In the genomic region with DNA sequence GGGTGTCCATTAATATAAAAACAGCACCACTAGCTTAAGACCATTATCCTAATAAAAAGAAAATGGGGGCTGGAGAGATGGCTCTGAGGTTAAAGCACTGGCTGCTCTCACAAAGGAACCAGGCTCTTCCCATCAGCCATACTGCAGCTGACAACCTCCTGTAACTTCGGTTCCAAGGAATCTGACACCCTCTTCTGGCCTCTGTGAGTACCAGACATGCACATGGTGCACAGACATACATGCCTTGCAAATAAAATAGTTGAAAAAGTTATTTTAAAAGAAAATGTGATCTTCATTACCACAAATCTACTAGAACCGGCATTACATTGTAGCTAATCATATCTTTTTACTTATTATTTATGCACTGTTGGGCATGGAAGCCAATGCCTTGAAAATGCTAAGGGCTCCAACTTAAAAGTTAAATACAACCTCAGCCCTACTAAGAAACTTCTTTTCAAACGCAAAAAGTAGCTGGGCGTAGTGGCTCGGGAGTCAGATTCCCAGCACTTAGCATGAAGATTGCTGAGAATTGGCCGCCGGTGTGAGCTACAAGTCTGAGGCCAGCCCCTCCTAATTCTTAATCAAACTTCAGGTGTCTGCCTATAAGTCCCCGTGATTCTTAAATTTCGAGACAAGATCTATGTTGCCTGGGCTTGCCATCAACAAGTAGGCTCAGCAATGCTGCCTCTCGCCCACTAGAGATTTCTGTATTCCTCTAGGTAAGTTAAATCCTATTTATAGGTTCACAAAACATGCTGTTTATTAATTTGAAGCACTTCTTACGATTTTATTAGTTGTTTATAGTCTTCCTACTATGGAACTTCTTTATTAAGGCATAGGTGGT, we compare ENCODE assay signal across 7 mouse cellular contexts. TPM values are rescaled to one million over a fixed set of nuclear protein-coding genes. Genes with fewer than 3 reads are reported as not detected.
A peak's percentile ranks its signal among the peaks of the same experiment; 100 is the strongest.
DNase-seq lines count a peak whose midpoint lies in the region; ATAC-seq and TF ChIP-seq lines count a peak whose summit lies in the region.

No protein-coding gene starts in this region.

- no peak for TF ChIP-seq EP300 in lung, postnatal 0 days (IDR thresholded peaks at IDR 0.05)

- H3K27me3 ChIP-seq in lung, postnatal 0 days (replicated peaks; ENCODE audit: insufficient read depth, low read length), result no peaks in the 10 kb centered on the region
- H3K27me3 ChIP-seq in hindbrain, embryonic 12.5 days, result no peaks in the 10 kb centered on the region
- H3K27me3 ChIP-seq in midbrain, embryonic 10.5 days (ENCODE audit: low read depth, poor library complexity, severe bottlenecking), result no peaks in the 10 kb centered on the region

- WGBS in lung, postnatal 0 days, result 17% methylated on average over 11 of the region's 11 CpGs
- 25% methylated on average over 11 of the region's 11 CpGs for WGBS in hindbrain, embryonic 12.5 days
- 31% methylated on average over 11 of the region's 11 CpGs for WGBS in midbrain, embryonic 10.5 days

- peak; percentile 55 for DNase-seq in lung, postnatal 0 days (ENCODE audit: low spot score)
- DNase-seq in lung, postnatal 10 days, result no peak
- DNase-seq in midbrain, embryonic 10.5 days (ENCODE audit: low spot score), result no peak
- no peak for DNase-seq in gastrocnemius, postnatal 36 days
- no peak for DNase-seq in adrenal gland, adult 8-10 months

- TF ChIP-seq POLR2A in cortical plate, adult 2 months (IDR thresholded peaks at IDR 0.05; ENCODE audit: extremely low read depth, insufficient read depth, low read length), result no peak

- no peak for ATAC-seq in lung, postnatal 0 days
- no peak for ATAC-seq in hindbrain, embryonic 12.5 days (ENCODE audit: low FRiP score)

- H3K4me1 ChIP-seq in lung, postnatal 0 days (ENCODE audit: insufficient read depth, low read depth, low read length), result no peaks in the 10 kb centered on the region
- no peaks in the 10 kb centered on the region for H3K4me1 ChIP-seq in cortical plate, adult 2 months (ENCODE audit: control insufficient read depth, insufficient read depth, low read length)
- peaks cover 8% of the 10 kb centered on the region for H3K4me1 ChIP-seq in hindbrain, embryonic 12.5 days
- H3K4me1 ChIP-seq in midbrain, embryonic 10.5 days, result peaks cover 22% of the 10 kb centered on the region

- peak; percentile 63 for TF ChIP-seq CTCF in lung, postnatal 0 days (IDR thresholded peaks at IDR 0.05)
- peak; percentile 53 for TF ChIP-seq CTCF in cortical plate, adult 2 months (IDR thresholded peaks at IDR 0.05; ENCODE audit: extremely low read depth, insufficient read depth, low read length)

- intact Hi-C loops in gastrocnemius, postnatal 36 days (cut with DNase I), result loop anchor here (5.0 kb wide), 1 partner anchor 72 kb away; a partner anchor contains a TSS

- H3K36me3 ChIP-seq in lung, postnatal 0 days (ENCODE audit: insufficient read depth, low read length), result no peaks in the 10 kb centered on the region
- H3K36me3 ChIP-seq in hindbrain, embryonic 12.5 days, result no peaks in the 10 kb centered on the region
- H3K36me3 ChIP-seq in midbrain, embryonic 10.5 days, result no peaks in the 10 kb centered on the region

- H3K9me3 ChIP-seq in lung, postnatal 0 days (ENCODE audit: low read length), result no peaks in the 10 kb centered on the region
- no peaks in the 10 kb centered on the region for H3K9me3 ChIP-seq in hindbrain, embryonic 12.5 days (replicated peaks)
- no peaks in the 10 kb centered on the region for H3K9me3 ChIP-seq in midbrain, embryonic 10.5 days (replicated peaks)

- H3K27ac ChIP-seq in lung, postnatal 0 days (ENCODE audit: low read length), result no peak overlapping the region
- peak overlapping the region; percentile 83; the same call in 1 of the 2 replicates for H3K27ac ChIP-seq in cortical plate, adult 2 months (ENCODE audit: insufficient read depth, low read length)
- H3K27ac ChIP-seq in hindbrain, embryonic 12.5 days, result peak overlapping the region; percentile 55
- H3K27ac ChIP-seq in midbrain, embryonic 10.5 days (replicated peaks), result peak overlapping the region; percentile 94

- H3K4me2 ChIP-seq in lung, postnatal 0 days (replicated peaks; ENCODE audit: low read depth, low read length), result peak overlapping the region; percentile 70
- peak overlapping the region; percentile 59 for H3K4me2 ChIP-seq in hindbrain, embryonic 12.5 days (replicated peaks)

- H3K4me3 ChIP-seq in lung, postnatal 0 days (ENCODE audit: low read depth, low read length), result peak overlapping the region; percentile 61
- peak overlapping the region; percentile 76 for H3K4me3 ChIP-seq in cortical plate, adult 2 months (ENCODE audit: insufficient read depth, low read length)
- H3K4me3 ChIP-seq in hindbrain, embryonic 12.5 days, result peak overlapping the region; percentile 59
- H3K4me3 ChIP-seq in midbrain, embryonic 10.5 days, result peak overlapping the region; percentile 79

- H3K9ac ChIP-seq in lung, postnatal 0 days (replicated peaks; ENCODE audit: low read depth), result peak overlapping the region; percentile 65; the same call in 1 of the 2 replicates
- H3K9ac ChIP-seq in hindbrain, embryonic 12.5 days, result peak overlapping the region; percentile 71

RNA-seq across cellular contexts. Expression of a gene that starts 1.2 kb away (rescaled TPM):
- polyA plus RNA-seq in lung, postnatal 0 days (2015; fragmentation: Nextera tagmentation; extraction: Ambion mirVana), result 2.3 and 3.1 TPM in 2 replicates
- polyA plus RNA-seq in cortical plate, adult 2 months (2012; rRNA removed), result 24.4 and 25.1 TPM in 2 replicates
- polyA plus RNA-seq in hindbrain, embryonic 12.5 days (2016; fragmentation: Nextera tagmentation; extraction: Ambion mirVana), result 5.5 and 10.8 TPM in 2 replicates
- 4.7 and 6.5 TPM in 2 replicates for polyA plus RNA-seq in midbrain, embryonic 10.5 days (2016; fragmentation: Nextera tagmentation; extraction: Ambion mirVana)
- total RNA-seq in gastrocnemius, postnatal 36 days (2021), result 10 to 100 TPM; 16.8 to 24.0 TPM
- 10 to 100 TPM in 2 of 4 experiments, 1 to 10 TPM in 2; 3.4 to 14.4 (median 9.6) TPM for total RNA-seq in adrenal gland, adult 8-10 months (2022)

RNA-seq across cellular contexts. Expression of a gene that starts 6.6 kb away (rescaled TPM):
- 500 and 528 TPM in 2 replicates for polyA plus RNA-seq in lung, postnatal 0 days (2015; fragmentation: Nextera tagmentation; extraction: Ambion mirVana)
- polyA plus RNA-seq in cortical plate, adult 2 months (2012; rRNA removed), result 532 and 541 TPM in 2 replicates
- 642 and 656 TPM in 2 replicates for polyA plus RNA-seq in hindbrain, embryonic 12.5 days (2016; fragmentation: Nextera tagmentation; extraction: Ambion mirVana)
- polyA plus RNA-seq in midbrain, embryonic 10.5 days (2016; fragmentation: Nextera tagmentation; extraction: Ambion mirVana), result 625 and 682 TPM in 2 replicates
- total RNA-seq in gastrocnemius, postnatal 36 days (2021), result 100 to 1,000 TPM; 161 to 192 TPM
- 100 to 1,000 TPM; 236 to 370 (median 298) TPM for total RNA-seq in adrenal gland, adult 8-10 months (2022)

RNA-seq across cellular contexts. Expression of a gene that starts 42.7 kb away (rescaled TPM):
- polyA plus RNA-seq in lung, postnatal 0 days (2015; fragmentation: Nextera tagmentation; extraction: Ambion mirVana), result 342 and 535 TPM in 2 replicates
- polyA plus RNA-seq in cortical plate, adult 2 months (2012; rRNA removed), result 4.1 and 5.9 TPM in 2 replicates
- 67.5 and 68.6 TPM in 2 replicates for polyA plus RNA-seq in hindbrain, embryonic 12.5 days (2016; fragmentation: Nextera tagmentation; extraction: Ambion mirVana)
- 68.6 and 72.1 TPM in 2 replicates for polyA plus RNA-seq in midbrain, embryonic 10.5 days (2016; fragmentation: Nextera tagmentation; extraction: Ambion mirVana)
- total RNA-seq in gastrocnemius, postnatal 36 days (2021), result 10 to 100 TPM; 27.6 to 44.7 TPM
- total RNA-seq in adrenal gland, adult 8-10 months (2022), result 100 to 1,000 TPM in 3 of 4 experiments, 10 to 100 TPM in 1; 89.1 to 315 (median 150) TPM
